Mouse (Mus musculus): ENCODE measurements at regions not wholly inside any gene's neighbourhood (a gene's known extent, or its start where the extent isn't known, plus 50 kb on each side); places are given as distances from the start of the nearest gene placed in this dataset.

DNA sequence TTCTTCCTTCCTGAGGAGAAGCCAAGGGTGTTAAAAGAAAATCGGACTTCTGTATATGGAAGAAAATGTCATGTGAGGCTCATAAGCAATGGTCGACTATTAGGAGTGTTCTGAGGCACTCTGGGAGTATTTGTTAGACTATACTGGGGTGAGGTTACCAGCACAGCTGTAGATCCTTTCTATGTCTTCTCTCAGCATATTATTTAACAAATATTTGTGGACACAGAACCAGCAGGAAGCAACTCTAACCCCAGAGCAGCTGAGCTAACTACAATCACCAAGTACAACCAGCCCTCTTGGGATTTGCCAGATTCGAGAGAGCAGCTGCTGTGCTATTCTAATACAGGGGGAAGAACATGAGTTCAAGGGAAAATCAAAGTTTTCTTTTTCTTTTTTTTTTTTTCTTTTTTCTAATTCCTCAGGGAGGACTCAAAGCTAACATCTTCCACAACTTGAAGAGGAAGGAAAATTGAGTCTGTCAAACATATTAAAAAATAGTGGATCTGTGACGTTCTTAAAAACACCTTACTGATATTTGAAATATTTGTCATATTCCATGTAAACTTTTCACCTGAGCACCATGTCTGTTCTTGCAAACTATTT, 933.3 kb upstream of the Cited2 start:
- no peaks in the 10 kb centered on the region for H3K4me1 ChIP-seq
- no peak overlapping the region for H3K4me3 ChIP-seq
- 71% methylated on average over 4 of the region's 4 CpGs for WGBS
- H3K27ac ChIP-seq (replicated peaks) = no peak overlapping the region
- H3K9ac ChIP-seq = no peak overlapping the region
- ATAC-seq (ENCODE audit: extremely low read depth, insufficient number of reproducible peaks, low FRiP score, low TSS enrichment) = no peak
- H3K27me3 ChIP-seq (replicated peaks) = no peaks in the 10 kb centered on the region
- H3K9me3 ChIP-seq = no peaks in the 10 kb centered on the region
- no peaks in the 10 kb centered on the region for H3K36me3 ChIP-seq
- H3K4me2 ChIP-seq = no peak overlapping the region

DNA sequence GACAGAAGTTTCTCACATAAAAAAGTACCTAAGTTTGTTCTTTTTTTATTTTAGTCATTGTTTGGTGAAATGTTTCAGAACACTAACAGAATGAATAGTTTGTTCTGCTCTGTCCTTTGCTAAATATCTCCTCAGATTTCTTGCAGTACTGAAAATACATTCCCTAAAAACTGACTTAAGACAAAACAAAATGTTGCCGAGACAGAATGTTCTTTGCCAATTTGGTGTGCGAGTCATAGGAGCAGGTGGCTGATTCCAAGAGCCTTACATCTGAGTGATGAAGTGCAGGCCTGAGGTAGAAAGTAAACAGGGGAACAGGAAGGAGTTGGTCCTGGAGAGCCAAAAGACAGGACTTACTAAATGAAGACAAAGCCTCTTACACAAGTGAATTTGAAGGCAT, 919.0 kb upstream of the Cited2 start:
- Histone ChIP-seq H3K27ac (replicated peaks) (no peak overlapping the region), H3K4me3 (no peak overlapping the region), H3K36me3 (no peaks in the 10 kb centered on the region), H3K4me2 (no peak overlapping the region), H3K4me1 (no peaks in the 10 kb centered on the region), H3K27me3 (replicated peaks) (no peaks in the 10 kb centered on the region), H3K9ac (no peak overlapping the region), H3K9me3 (no peaks in the 10 kb centered on the region)
- 47% methylated on average over 2 of the region's 2 CpGs for WGBS
- ATAC-seq (ENCODE audit: extremely low read depth, insufficient number of reproducible peaks, low FRiP score, low TSS enrichment) = no peak

DNA sequence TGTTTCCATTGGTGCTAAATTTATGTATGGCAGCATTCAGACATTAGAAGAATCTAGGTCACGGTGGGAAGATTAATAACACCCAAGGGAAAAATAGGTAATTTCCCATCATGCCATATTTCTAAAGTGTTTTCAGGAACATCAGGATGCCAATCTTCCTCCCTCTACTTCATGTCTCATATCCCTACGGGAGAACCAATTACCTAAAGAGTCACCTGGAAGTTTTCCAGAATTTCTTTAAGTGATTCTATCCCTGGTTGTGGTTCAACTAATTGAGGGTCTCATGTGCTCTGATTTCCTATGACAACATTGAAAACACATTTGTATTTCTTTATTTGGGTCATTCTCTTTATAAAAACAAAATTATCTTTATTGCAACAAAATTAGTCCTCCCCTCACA, 912.3 kb upstream of the Cited2 start:
- no peak overlapping the region for H3K4me3 ChIP-seq
- H3K4me1 ChIP-seq = no peaks in the 10 kb centered on the region
- no peaks in the 10 kb centered on the region for H3K9me3 ChIP-seq
- H3K27me3 ChIP-seq (replicated peaks) = no peaks in the 10 kb centered on the region
- no peak overlapping the region for H3K9ac ChIP-seq
- no peak overlapping the region for H3K27ac ChIP-seq (replicated peaks)
- 75% methylated on average over 2 of the region's 2 CpGs for WGBS
- ATAC-seq (ENCODE audit: extremely low read depth, insufficient number of reproducible peaks, low FRiP score, low TSS enrichment) = no peak
- H3K4me2 ChIP-seq = no peak overlapping the region
- no peaks in the 10 kb centered on the region for H3K36me3 ChIP-seq

DNA sequence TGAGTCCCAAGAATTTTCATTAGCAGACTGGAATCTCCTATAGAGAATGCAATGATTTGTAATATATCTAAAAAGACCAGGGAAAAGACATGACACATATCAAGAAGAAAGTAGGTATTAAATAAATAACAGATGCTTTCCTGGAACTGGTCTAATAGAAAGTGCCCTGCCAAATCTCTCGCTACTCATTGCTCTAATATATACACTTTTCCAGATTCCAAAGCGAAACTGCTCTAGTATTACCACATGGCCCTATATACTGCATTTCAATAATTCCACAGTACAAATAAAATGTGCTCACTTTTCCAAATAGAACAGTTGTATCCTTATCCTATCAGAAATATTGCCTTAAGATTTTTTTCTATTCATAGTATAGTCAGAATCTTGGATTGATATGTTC, 909.0 kb upstream of the Cited2 start:
- Histone ChIP-seq H3K4me1 (no peaks in the 10 kb centered on the region), H3K4me2 (no peak overlapping the region), H3K36me3 (no peaks in the 10 kb centered on the region), H3K4me3 (no peak overlapping the region), H3K9me3 (no peaks in the 10 kb centered on the region), H3K27me3 (replicated peaks) (no peaks in the 10 kb centered on the region), H3K27ac (replicated peaks) (no peak overlapping the region), H3K9ac (no peak overlapping the region)
- WGBS = 87% methylated on average over 2 of the region's 2 CpGs
- ATAC-seq (ENCODE audit: extremely low read depth, insufficient number of reproducible peaks, low FRiP score, low TSS enrichment) = no peak

DNA sequence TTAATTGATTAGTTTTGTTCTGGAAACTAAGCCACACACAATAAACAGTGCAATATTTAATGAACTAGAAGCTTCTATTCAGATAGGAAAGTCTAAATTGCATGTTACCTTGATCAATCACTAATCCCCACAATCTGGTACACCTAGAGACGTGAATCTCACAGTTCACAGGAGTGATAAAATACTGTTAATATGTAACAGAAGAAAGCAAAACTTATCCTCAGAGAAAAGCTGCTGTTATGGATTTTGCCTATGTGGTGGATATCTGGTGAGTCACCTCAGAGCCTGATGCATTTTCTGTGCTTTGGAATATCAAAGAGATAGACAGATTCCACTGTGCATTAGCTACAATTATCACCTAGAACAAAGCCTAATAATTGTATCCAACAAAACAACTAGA, 861.5 kb upstream of the Cited2 start:
- H3K36me3 ChIP-seq = no peaks in the 10 kb centered on the region
- no peak overlapping the region for H3K9ac ChIP-seq
- no peaks in the 10 kb centered on the region for H3K4me1 ChIP-seq
- no peak overlapping the region for H3K4me2 ChIP-seq
- H3K27me3 ChIP-seq (replicated peaks) = no peaks in the 10 kb centered on the region
- no peaks in the 10 kb centered on the region for H3K9me3 ChIP-seq
- 76% methylated on average over 1 of the region's 1 CpGs for WGBS
- no peak for ATAC-seq (ENCODE audit: extremely low read depth, insufficient number of reproducible peaks, low FRiP score, low TSS enrichment)
- no peak overlapping the region for H3K4me3 ChIP-seq
- H3K27ac ChIP-seq (replicated peaks) = no peak overlapping the region

DNA sequence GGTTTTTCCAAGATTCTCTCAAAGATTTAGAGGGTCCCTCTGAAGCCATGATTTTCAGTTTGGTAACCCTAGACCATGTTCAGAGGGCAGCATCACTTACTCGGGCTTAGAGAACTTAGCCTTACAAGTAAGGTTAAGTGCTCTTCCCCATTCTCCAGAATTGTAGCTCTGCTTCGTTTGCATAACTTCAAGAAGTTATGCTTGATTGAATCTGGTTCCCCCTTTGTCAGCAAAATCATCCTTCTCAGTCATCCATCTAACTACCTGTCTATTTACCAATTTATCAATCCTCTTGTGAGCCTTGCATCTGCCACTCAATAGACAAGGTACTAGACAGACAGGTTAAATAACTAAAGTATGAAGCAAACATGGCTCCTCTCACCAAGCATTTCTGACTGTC, 856.1 kb upstream of the Cited2 start:
- H3K4me2 ChIP-seq = no peak overlapping the region
- H3K9ac ChIP-seq = no peak overlapping the region
- no peaks in the 10 kb centered on the region for H3K9me3 ChIP-seq
- ATAC-seq (ENCODE audit: extremely low read depth, insufficient number of reproducible peaks, low FRiP score, low TSS enrichment) = no peak
- H3K27ac ChIP-seq (replicated peaks) = no peak overlapping the region
- H3K4me3 ChIP-seq = no peak overlapping the region
- WGBS = 74% methylated on average over 2 of the region's 2 CpGs
- no peaks in the 10 kb centered on the region for H3K36me3 ChIP-seq
- H3K4me1 ChIP-seq = no peaks in the 10 kb centered on the region
- no peaks in the 10 kb centered on the region for H3K27me3 ChIP-seq (replicated peaks)

DNA sequence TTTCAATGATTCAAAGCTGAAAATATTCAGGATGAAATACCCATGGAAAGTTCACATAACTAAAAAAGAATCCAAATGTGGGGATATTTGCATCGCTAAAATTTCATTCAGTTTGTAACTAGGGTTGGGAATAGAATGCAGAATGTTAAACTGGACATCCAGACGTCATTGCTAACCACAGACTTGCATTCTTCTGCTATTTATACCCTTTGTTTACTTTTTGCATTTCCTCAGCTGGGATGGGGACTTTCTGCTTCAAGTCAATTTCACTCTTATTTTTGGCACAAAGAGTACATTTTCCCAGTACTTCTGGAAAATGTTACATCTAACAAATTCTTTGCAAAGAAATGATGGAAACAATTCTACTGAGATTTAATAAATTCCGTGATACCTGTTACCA, 848.9 kb upstream of the Cited2 start:
- no peak overlapping the region for H3K4me2 ChIP-seq
- no peak for ATAC-seq (ENCODE audit: extremely low read depth, insufficient number of reproducible peaks, low FRiP score, low TSS enrichment)
- no peaks in the 10 kb centered on the region for H3K4me1 ChIP-seq
- no peak overlapping the region for H3K27ac ChIP-seq (replicated peaks)
- 54% methylated on average over 3 of the region's 3 CpGs for WGBS
- no peak overlapping the region for H3K4me3 ChIP-seq
- H3K27me3 ChIP-seq (replicated peaks) = no peaks in the 10 kb centered on the region
- no peaks in the 10 kb centered on the region for H3K36me3 ChIP-seq
- no peaks in the 10 kb centered on the region for H3K9me3 ChIP-seq
- no peak overlapping the region for H3K9ac ChIP-seq

DNA sequence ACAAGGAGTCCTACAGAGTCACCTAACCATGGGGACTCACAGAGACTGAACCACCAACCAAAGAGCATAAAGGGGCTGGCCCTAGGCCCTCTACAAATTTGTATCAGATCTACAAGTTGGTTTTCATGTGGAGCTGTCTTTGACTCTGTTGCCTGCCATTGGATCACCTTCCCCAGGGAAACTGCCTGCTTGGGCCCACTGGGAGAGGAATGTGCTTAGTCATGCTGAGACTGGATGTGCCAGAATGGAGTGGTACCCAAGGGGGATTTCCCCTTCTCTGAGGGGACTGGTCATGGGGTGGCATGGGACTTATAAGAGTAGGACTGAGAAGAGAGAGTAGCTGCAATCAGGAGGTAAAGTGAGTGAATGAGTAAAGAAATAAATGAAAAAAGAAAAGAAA, 844.8 kb upstream of the Cited2 start:
- Histone ChIP-seq H3K27ac (replicated peaks) (no peak overlapping the region), H3K4me3 (no peak overlapping the region), H3K27me3 (replicated peaks) (no peaks in the 10 kb centered on the region), H3K9me3 (no peaks in the 10 kb centered on the region), H3K4me2 (no peak overlapping the region), H3K36me3 (no peaks in the 10 kb centered on the region), H3K9ac (no peak overlapping the region), H3K4me1 (no peaks in the 10 kb centered on the region)
- no peak for ATAC-seq (ENCODE audit: extremely low read depth, insufficient number of reproducible peaks, low FRiP score, low TSS enrichment)

DNA sequence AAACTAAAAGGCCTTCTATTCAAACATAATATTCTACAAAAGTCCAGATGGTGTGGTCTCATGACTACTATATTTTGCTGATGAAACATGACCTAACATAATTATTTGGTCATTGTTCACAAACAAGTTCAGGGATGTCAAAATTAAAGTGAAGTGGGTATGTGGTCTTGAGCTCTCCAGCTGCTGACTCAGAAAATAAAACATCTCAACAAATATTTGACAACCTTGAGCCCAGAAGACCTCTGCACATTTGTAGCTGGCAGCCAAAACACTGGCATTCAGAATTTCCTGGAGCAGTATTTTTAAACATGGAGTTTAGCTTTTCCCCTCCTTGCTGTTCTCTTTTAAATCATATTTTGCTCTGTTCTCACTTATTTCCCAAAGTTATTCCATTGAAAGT, 829.7 kb upstream of the Cited2 start:
- no peak for ATAC-seq (ENCODE audit: extremely low read depth, insufficient number of reproducible peaks, low FRiP score, low TSS enrichment)

DNA sequence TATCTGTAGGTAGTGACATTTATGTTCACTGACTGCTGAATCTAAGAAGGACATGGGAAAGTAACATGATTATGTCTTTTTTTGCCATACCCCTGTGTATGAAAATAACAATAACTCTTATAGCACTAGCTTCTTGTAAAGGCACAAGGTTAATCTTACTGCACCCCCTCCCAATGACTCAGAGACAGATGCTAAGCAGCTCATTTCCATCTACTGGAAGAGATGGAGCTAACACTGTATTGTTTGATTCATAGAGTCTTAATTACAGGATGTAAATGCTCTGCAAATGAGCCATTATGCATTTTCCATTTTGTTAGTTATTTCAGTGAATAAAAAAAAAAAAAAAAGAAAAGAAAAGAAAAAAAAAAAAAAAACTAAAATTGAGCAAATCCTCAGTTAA, 827.7 kb upstream of the Cited2 start:
- ATAC-seq (ENCODE audit: extremely low read depth, insufficient number of reproducible peaks, low FRiP score, low TSS enrichment) = no peak
- no peaks in the 10 kb centered on the region for H3K36me3 ChIP-seq
- no peak overlapping the region for H3K9ac ChIP-seq
- H3K4me3 ChIP-seq = no peak overlapping the region
- no peaks in the 10 kb centered on the region for H3K9me3 ChIP-seq
- no peak overlapping the region for H3K4me2 ChIP-seq
- H3K27ac ChIP-seq (replicated peaks) = no peak overlapping the region
- no peaks in the 10 kb centered on the region for H3K27me3 ChIP-seq (replicated peaks)
- no peaks in the 10 kb centered on the region for H3K4me1 ChIP-seq

More for the DNA sequence above, 829.7 kb upstream of the Cited2 start:
- no peak overlapping the region for H3K27ac ChIP-seq (replicated peaks)
- H3K4me2 ChIP-seq = no peak overlapping the region
- H3K4me3 ChIP-seq = no peak overlapping the region
- H3K9me3 ChIP-seq = no peaks in the 10 kb centered on the region
- no peaks in the 10 kb centered on the region for H3K4me1 ChIP-seq
- no peaks in the 10 kb centered on the region for H3K27me3 ChIP-seq (replicated peaks)
- H3K36me3 ChIP-seq = no peaks in the 10 kb centered on the region
- H3K9ac ChIP-seq = no peak overlapping the region

DNA sequence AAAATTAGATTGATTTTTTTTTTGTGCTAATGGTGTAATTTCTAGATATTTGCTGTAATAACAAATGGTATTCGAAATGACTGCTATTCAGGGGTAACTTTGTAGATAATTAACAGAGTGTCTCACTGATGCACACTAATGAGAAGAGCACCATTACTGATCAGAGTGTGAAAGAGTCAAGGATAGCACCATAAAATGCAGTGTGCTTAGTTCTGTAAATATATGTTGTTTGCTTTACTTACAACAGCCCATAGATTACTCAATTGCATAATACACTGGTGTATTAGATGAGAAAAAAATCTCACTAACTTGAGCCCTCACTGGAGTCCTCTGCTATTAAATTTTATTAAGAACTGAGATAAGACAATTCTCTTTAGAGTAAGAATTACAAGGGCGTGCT, 800.1 kb upstream of the Cited2 start:
- WGBS = 69% methylated on average over 2 of the region's 2 CpGs

DNA sequence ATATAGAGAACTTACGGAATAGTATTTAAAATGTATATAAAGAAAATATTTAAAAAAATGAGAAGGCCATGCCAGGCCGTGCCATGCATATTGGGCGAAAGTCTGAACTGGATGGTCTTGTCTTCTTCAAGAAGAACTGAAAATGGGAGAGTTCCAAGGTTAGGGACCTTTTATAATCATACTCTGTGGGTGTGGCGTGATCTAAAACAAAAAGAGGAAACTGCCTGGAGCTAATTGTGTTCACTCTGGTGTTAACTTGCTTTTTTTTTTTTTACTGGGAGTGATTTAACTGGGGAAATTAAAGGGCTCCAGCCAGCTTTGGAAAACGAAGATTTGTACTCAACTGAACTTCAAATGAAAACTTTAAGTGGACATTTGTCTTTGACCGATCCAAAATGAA, 799.2 kb upstream of the Cited2 start:
- H3K4me3 ChIP-seq = no peak overlapping the region
- WGBS = 76% methylated on average over 6 of the region's 6 CpGs
- ATAC-seq (ENCODE audit: extremely low read depth, insufficient number of reproducible peaks, low FRiP score, low TSS enrichment) = no peak

More for the DNA sequence above, 800.1 kb upstream of the Cited2 start:
- Histone ChIP-seq H3K27ac (replicated peaks) (no peak overlapping the region), H3K4me3 (no peak overlapping the region), H3K36me3 (no peaks in the 10 kb centered on the region), H3K9ac (no peak overlapping the region), H3K4me2 (no peak overlapping the region), H3K27me3 (replicated peaks) (no peaks in the 10 kb centered on the region), H3K9me3 (no peaks in the 10 kb centered on the region), H3K4me1 (no peaks in the 10 kb centered on the region)
- ATAC-seq (ENCODE audit: extremely low read depth, insufficient number of reproducible peaks, low FRiP score, low TSS enrichment) = no peak

More for the DNA sequence above, 799.2 kb upstream of the Cited2 start:
- no peaks in the 10 kb centered on the region for H3K9me3 ChIP-seq
- no peak overlapping the region for H3K9ac ChIP-seq
- no peak overlapping the region for H3K4me2 ChIP-seq
- no peaks in the 10 kb centered on the region for H3K4me1 ChIP-seq
- H3K36me3 ChIP-seq = no peaks in the 10 kb centered on the region
- H3K27me3 ChIP-seq (replicated peaks) = no peaks in the 10 kb centered on the region
- no peak overlapping the region for H3K27ac ChIP-seq (replicated peaks)
